Mouse (Mus musculus) ovary, postnatal 36 days (tissue): Measurements from ENCODE around the gene Tmem164.
"Not testable (repeated sequence)": the region's sequence is repeated elsewhere in the genome, so short reads cannot be mapped to it uniquely, and the experiment has no call there.

ENCODE experiments used
- DNase-seq: peaks from one replicate; pipeline ENCODE4 v3.0.0; 2022; ENCODE audit warnings: low spot score, mixed read lengths

Tmem164 gene

DNA sequence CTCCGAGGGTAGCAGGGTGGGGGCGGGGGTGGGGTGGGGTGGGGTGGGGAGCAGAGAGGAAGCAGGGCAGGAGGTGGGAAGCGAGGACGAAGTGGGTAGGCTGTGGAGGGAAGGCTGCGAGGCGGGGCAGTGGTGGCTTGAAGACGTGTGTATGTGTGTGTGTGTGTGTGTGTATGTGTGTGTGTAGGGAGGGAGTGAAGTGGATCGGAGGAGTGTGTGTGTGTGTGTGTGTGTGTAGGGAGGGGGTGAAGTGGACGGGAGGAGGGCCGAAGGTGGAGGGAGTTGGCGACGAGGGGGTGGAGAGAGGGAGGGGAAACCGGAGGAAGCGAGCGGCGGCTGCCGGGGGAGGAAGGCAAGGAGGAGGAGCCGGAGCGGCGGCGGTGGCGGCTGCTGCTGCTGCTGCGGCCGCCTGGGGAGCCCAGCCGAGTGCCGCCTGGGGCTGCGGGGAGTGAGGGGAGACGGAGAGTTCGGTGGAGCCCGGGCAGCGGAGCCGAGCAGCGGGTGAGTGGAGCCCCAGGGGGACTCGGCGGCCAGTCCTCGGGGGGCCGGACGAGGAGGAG is at the start of gene Tmem164:
Tmem164 (plus strand) TSS at position 351 of the 560 bp plus-strand sequence.
- DNase-seq: peak; percentile 84

DNA sequence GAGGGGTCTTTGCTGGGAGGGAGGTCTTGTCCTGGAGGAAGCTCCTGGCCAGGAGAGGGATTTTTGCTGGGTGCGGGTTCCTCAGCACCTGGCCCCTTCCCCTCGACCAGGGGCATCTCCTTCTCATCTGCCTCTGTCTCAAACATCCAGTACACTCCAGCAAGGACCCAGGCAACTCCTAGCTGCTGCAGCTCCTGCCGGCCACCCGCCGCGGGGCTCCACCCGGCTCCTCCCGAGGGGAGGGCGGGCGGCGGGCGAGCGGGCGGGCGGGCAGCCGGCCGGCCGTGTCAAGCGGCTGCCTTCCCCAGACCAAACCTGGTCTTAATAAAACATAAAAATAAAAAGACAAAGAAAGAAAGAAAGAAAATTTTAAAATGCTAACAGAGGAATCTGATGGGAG is 48.2 kb upstream of the Tmem164 start:
- not testable (repeated sequence) for DNase-seq

GRCm38 (mm10) chrX:142647202-142647601 is 34.0 kb upstream of the Tmem164 start:
- DNase-seq: no peak

GRCm38 (mm10) chrX:142650117-142650764 is 31.0 kb upstream of the Tmem164 start:
- no peak for DNase-seq

- DNase-seq: no peak
Measured at GRCm38 (mm10) chrX:142664704-142665422, 16.3 kb upstream of the Tmem164 start.

DNA sequence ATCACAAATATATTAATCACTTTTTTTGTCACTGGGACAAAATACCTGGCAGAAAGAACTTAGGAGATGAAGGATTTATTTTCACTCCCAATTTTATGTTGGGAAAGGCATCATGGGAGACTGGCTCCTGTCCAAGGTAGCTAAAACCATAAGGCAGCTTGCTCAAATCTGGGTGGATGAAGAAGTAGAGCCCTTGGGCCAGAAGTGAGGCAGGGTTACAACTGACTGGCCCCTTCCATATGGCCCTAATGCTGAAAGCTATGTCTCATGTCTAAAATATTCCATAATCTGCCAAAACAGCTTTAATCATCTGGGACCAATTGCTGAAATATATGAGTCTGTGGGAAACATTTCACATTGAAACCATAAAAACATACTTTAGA is 15.8 kb upstream of the Tmem164 start:
- DNase-seq: no peak

GRCm38 (mm10) chrX:142669312-142670091 is 11.7 kb upstream of the Tmem164 start:
- no peak for DNase-seq

DNA sequence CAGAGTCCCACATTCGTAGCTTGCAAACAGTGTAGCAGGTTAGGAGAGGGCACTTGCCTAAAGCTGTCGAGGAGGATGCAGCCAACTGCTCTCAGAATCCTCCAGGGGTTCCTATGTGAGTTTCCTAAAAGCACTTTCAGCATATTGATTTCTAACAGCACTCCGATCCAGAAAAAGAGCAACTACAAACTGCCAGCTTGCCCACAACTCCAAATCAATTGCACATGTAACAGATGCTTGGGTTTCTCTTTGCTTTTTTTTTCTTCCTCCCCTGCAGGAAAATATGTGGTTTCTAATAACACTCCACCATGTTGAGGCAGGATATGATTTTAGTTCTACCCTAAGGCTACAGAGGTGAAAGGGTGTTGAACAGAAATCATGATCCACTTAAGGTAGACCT is 11.1 kb upstream of the Tmem164 start:
- no peak for DNase-seq

DNA sequence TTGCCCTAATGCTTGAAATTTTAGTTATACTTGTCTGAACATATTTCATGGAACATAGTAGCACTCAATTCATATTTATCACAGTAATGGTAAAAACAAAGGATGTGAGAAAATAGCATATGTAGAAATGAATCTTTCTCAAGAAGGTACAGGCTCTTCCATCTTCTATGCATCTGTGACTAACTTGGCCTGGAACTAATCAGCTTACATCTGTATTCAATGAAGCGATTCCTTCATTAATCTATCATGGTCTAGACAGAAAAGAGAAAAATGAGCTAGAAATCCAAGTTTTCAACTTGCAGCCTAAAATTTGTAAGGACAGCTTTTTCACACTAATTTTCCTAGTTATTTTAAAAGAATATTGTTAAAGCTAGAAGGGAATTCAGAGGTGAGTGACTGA is 10.1 kb upstream of the Tmem164 start:
- no peak for DNase-seq

DNA sequence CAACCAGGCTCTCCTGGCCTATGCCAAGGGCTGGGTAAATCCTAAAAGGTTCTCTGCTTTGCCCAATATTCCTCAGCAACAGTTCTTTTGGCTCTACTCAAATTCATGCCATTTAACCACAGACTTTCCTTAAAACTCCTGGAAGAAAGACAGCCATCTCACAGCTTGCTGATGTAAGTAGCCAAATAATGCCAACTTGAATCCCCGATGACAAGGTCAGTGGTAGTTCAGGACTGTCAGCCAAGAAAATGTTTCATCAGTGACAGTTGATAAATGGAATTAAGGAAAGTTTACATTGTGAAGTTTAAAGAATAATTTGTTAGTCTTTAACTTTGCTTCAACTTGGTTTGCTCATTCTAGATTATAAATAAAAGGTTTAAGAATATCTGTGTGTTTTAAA is 8.5 kb upstream of the Tmem164 start:
- no peak for DNase-seq

GRCm38 (mm10) chrX:142677193-142677592 is 4.0 kb upstream of the Tmem164 start:
- no peak for DNase-seq

GRCm38 (mm10) chrX:142678499-142679474 is 2.4 kb upstream of the Tmem164 start:
- no peak for DNase-seq

GRCm38 (mm10) chrX:142679502-142680250 is 1.5 kb upstream of the Tmem164 start:
- no peak for DNase-seq

GRCm38 (mm10) chrX:142680391-142681055 is 683 bp upstream of the Tmem164 start:
- DNase-seq: peak; percentile 51

GRCm38 (mm10) chrX:142681616-142682141 is 473 bp downstream of the Tmem164 start:
- peak; percentile 77 for DNase-seq

DNA sequence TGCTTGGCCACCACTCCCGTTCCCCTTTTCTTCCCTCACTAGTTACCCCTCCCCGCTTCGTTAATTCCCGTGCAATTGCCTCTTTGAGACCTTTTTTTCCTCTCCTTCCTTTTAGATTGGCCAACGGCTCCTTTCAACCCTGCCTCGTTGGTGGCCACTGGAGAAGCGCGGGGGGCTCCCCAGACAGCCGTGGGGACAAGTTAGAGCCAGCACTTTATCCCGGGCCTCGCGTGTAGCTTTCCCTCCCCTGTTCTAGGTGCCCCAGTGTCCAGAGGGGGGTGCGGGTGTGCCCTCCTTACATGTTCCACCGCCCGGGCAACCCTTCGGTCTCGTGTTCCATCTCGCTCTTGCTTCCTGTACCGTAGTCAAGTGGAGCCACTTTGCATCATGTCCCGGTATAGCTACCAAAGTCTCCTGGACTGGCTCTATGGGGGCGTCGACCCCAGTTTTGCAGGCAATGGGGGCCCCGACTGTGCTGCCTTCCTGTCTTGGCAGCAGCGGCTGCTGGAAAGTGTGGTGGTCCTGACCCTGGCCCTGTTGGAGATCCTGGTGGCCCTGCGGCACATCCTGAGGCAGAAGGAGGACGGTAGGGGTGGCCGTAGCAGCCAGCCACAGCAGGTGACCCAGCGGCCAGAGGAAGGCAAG is 1.1 kb downstream of the Tmem164 start:
- DNase-seq: peak; percentile 18

DNA sequence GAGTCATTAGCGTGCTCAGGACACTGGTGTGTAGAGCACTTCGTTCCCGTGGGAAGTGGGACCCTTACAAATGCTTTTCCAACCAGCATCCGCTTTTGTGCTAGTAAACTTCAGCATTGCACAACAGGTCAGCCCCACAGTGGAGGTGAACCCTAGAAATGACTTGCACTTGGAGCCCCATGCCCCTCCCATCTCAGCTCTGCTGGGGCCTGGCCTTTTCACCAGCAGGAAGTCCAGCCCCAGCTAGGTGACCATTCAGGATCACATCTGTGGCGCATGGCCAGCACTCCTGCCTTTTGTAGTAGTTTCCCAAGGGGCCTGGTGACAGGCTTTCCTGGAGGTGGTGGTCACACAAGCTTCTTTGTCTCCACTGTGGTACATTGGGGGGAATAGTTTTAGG is 1.8 kb downstream of the Tmem164 start:
- peak; percentile 18 for DNase-seq

- no peak for DNase-seq
Measured at GRCm38 (mm10) chrX:142684674-142685073, 3.5 kb downstream of the Tmem164 start.

DNA sequence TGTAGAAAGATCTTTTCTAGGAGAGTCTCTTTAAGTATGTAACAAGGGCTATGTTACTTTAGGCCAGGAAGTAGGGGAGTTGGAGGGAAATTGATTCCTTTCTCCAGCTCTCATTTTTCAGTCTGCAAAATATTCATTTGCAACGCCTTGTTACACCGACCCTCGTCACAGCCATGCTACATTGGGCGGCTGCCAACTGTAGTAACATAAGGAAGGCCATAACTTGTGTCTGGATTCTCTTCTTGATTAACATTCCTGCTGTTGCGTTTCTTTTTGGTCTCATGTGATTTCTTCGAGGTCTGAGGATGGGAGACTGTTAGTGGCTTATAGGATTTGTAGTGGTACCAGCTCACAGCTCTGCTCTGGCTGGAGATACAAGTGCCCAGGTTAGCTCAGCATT is 4.5 kb downstream of the Tmem164 start:
- no peak for DNase-seq
